Mouse (Mus musculus) stomach, embryonic 16.5 days (tissue): ENCODE results near the gene Alyref2. TPM values are rescaled to one million over a fixed set of nuclear protein-coding genes. Genes with fewer than 3 reads are reported as not detected.
A peak's percentile ranks its signal among the peaks of the same experiment; 100 is the strongest.

Experiments
- ATAC-seq: fragments of 200-750 bp; cut with Nextera tagmentation; 2 replicates; pipeline ENCODE4 v1.8.0; 2017; ENCODE audit warnings: moderate number of reproducible peaks, moderate TSS enrichment; ENCODE audit not compliant: insufficient read depth, low FRiP score
- H3K27ac ChIP-seq: fragments of 300-500 bp; sonication (generic); 2 replicates; pipeline ENCODE4 v1.5.1; 2014; ENCODE audit warnings: low read length
- H3K27me3 ChIP-seq: fragments of 300-500 bp; sonication (generic); 2 replicates; pipeline ENCODE4 v1.6.1; 2014; ENCODE audit warnings: low read length, control low read depth, mixed read lengths; ENCODE audit not compliant: control insufficient read depth, insufficient read depth
- H3K36me3 ChIP-seq: fragments of 300-500 bp; sonication (generic); 2 replicates; pipeline ENCODE4 v1.6.1; 2014; ENCODE audit warnings: low read length; ENCODE audit not compliant: control insufficient read depth, insufficient read depth
- H3K4me1 ChIP-seq: fragments of 300-500 bp; sonication (generic); 2 replicates; pipeline ENCODE4 v1.6.1; 2014; ENCODE audit warnings: low read length, control low read depth, mixed read lengths; ENCODE audit not compliant: control insufficient read depth, insufficient read depth
- H3K4me2 ChIP-seq: fragments of 300-500 bp; sonication (generic); 2 replicates; pipeline ENCODE4 v1.6.1; 2014; ENCODE audit warnings: low read depth, low read length, mixed read lengths
- H3K4me3 ChIP-seq: fragments of 300-500 bp; sonication (generic); replicated peaks from 2 replicates; pipeline ENCODE4 v1.5.1; 2014; ENCODE audit warnings: mild to moderate bottlenecking, low read length
- H3K9ac ChIP-seq: fragments of 300-500 bp; sonication (generic); 2 replicates; pipeline ENCODE4 v1.6.1; 2014; ENCODE audit warnings: low read length
- H3K9me3 ChIP-seq: fragments of 300-500 bp; sonication (generic); replicated peaks from 2 replicates; pipeline ENCODE4 v1.6.1; 2016; ENCODE audit warnings: low read length, control low read depth; ENCODE audit not compliant: control insufficient read depth
- WGBS: fragments of 180-500 bp; shearing (Covaris S2); extraction: QIAGEN DNeasy Blood & Tissue Kit; methylation state at CpG from one replicate; pipeline ENCODE4 v1.1.7; 2014; 5-methylcytosine and 5-hydroxymethylcytosine counted together
- polyA plus RNA-seq: library from polyadenylated mRNA; unstranded; fragments of >200 nt; fragmentation: Nextera tagmentation; extraction: Ambion mirVana; gene quantifications from 2 replicates; pipeline ENCODE4 v1.2.1, GENCODE M21; 2015

The Alyref2 gene
- polyA plus RNA-seq, 1 experiment from 2014 or later, result 15.7 TPM

- Histone ChIP-seq H3K4me1 (no peaks in the 10 kb centered on the region), H3K4me3 (no peak overlapping the region), H3K9me3 (no peaks in the 10 kb centered on the region), H3K9ac (no peak overlapping the region), H3K27ac (no peak overlapping the region), H3K4me2 (no peak overlapping the region), H3K27me3 (no peaks in the 10 kb centered on the region), H3K36me3 (no peaks in the 10 kb centered on the region)
- no peak for ATAC-seq
- 89% methylated on average over 2 of the region's 2 CpGs for WGBS
Measured at GRCm38 (mm10) chr1:171513234-171513633, 10.0 kb downstream of the Alyref2 start.

- H3K4me1 ChIP-seq, result no peaks in the 10 kb centered on the region
- H3K9me3 ChIP-seq, result no peaks in the 10 kb centered on the region
- no peaks in the 10 kb centered on the region for H3K27me3 ChIP-seq
- ATAC-seq, result peak; percentile 66; the same call in 1 of the 2 replicates
- H3K4me3 ChIP-seq, result no peak overlapping the region
- no peak overlapping the region for H3K9ac ChIP-seq
- no peak overlapping the region for H3K27ac ChIP-seq
- WGBS, result 62% methylated on average over 1 of the region's 1 CpGs
- H3K4me2 ChIP-seq, result no peak overlapping the region
- H3K36me3 ChIP-seq, result no peaks in the 10 kb centered on the region
Measured at GRCm38 (mm10) chr1:171513760-171514159, 10.5 kb downstream of the Alyref2 start.

GRCm38 (mm10) chr1:171515039-171515438 is 11.8 kb downstream of the Alyref2 start:
- H3K9ac ChIP-seq, result no peak overlapping the region
- ATAC-seq, result no peak
- WGBS, result 14% methylated on average over 1 of the region's 1 CpGs

GRCm38 (mm10) chr1:171515557-171515956 is 12.3 kb downstream of the Alyref2 start:
- no peak for ATAC-seq
- H3K27ac ChIP-seq, result no peak overlapping the region
- H3K9me3 ChIP-seq, result no peaks in the 10 kb centered on the region
- no peaks in the 10 kb centered on the region for H3K4me1 ChIP-seq
- H3K36me3 ChIP-seq, result no peaks in the 10 kb centered on the region
- H3K27me3 ChIP-seq, result no peaks in the 10 kb centered on the region
- H3K4me2 ChIP-seq, result no peak overlapping the region
- no peak overlapping the region for H3K4me3 ChIP-seq
- WGBS, result 77% methylated on average over 4 of the region's 4 CpGs
- H3K9ac ChIP-seq, result no peak overlapping the region

More at GRCm38 (mm10) chr1:171515039-171515438, 11.8 kb downstream of the Alyref2 start:
- Histone ChIP-seq H3K27ac (no peak overlapping the region), H3K27me3 (no peaks in the 10 kb centered on the region), H3K9me3 (no peaks in the 10 kb centered on the region), H3K4me3 (no peak overlapping the region), H3K36me3 (no peaks in the 10 kb centered on the region), H3K4me2 (no peak overlapping the region), H3K4me1 (no peaks in the 10 kb centered on the region)

GRCm38 (mm10) chr1:171531367-171531766 is 28.1 kb downstream of the Alyref2 start:
- Histone ChIP-seq H3K4me1 (no peaks in the 10 kb centered on the region), H3K9ac (no peak overlapping the region), H3K27ac (no peak overlapping the region), H3K36me3 (no peaks in the 10 kb centered on the region), H3K27me3 (no peaks in the 10 kb centered on the region), H3K4me2 (no peak overlapping the region), H3K4me3 (no peak overlapping the region), H3K9me3 (no peaks in the 10 kb centered on the region)
- no peak for ATAC-seq
- WGBS, result 88% methylated on average over 4 of the region's 4 CpGs

- no peaks in the 10 kb centered on the region for H3K36me3 ChIP-seq
- no peak for ATAC-seq
Measured at GRCm38 (mm10) chr1:171532830-171533229, 29.6 kb downstream of the Alyref2 start.

GRCm38 (mm10) chr1:171534557-171534956 is 31.3 kb downstream of the Alyref2 start:
- H3K27ac ChIP-seq, result no peak overlapping the region
- no peaks in the 10 kb centered on the region for H3K36me3 ChIP-seq
- ATAC-seq, result no peak
- no peaks in the 10 kb centered on the region for H3K4me1 ChIP-seq
- H3K27me3 ChIP-seq, result no peaks in the 10 kb centered on the region
- H3K9ac ChIP-seq, result no peak overlapping the region
- H3K4me3 ChIP-seq, result no peak overlapping the region
- H3K4me2 ChIP-seq, result no peak overlapping the region
- H3K9me3 ChIP-seq, result no peaks in the 10 kb centered on the region

More at GRCm38 (mm10) chr1:171532830-171533229, 29.6 kb downstream of the Alyref2 start:
- Histone ChIP-seq H3K9ac (no peak overlapping the region), H3K27me3 (no peaks in the 10 kb centered on the region), H3K27ac (no peak overlapping the region), H3K4me1 (no peaks in the 10 kb centered on the region), H3K4me2 (no peak overlapping the region), H3K4me3 (no peak overlapping the region), H3K9me3 (no peaks in the 10 kb centered on the region)
- WGBS, result 48% methylated on average over 2 of the region's 2 CpGs

GRCm38 (mm10) chr1:171535194-171535593 is 31.9 kb downstream of the Alyref2 start, which contains the start of gene Itln1:
Itln1 (minus strand) TSS chr1:171535294.
- ATAC-seq, result no peak
- Histone ChIP-seq H3K36me3 (no peaks in the 10 kb centered on the region), H3K27me3 (no peaks in the 10 kb centered on the region), H3K27ac (no peak within 1 kb of the TSS), H3K4me2 (no peak within 1 kb of the TSS), H3K4me3 (no peak within 1 kb of the TSS), H3K9me3 (no peaks in the 10 kb centered on the region), H3K4me1 (no peaks in the 10 kb centered on the region), H3K9ac (no peak within 1 kb of the TSS)
- 81% methylated on average over 1 of the region's 1 CpGs for WGBS

- WGBS, result 69% methylated on average over 1 of the region's 1 CpGs
Measured at GRCm38 (mm10) chr1:171540694-171541093, 37.4 kb downstream of the Alyref2 start.

GRCm38 (mm10) chr1:171551326-171551725 is 48.0 kb downstream of the Alyref2 start:
- H3K9me3 ChIP-seq, result no peaks in the 10 kb centered on the region
- no peak overlapping the region for H3K4me2 ChIP-seq
- 71% methylated on average over 7 of the region's 7 CpGs for WGBS
- H3K9ac ChIP-seq, result no peak overlapping the region
- no peak overlapping the region for H3K27ac ChIP-seq
- no peaks in the 10 kb centered on the region for H3K36me3 ChIP-seq
- ATAC-seq, result no peak
- no peaks in the 10 kb centered on the region for H3K27me3 ChIP-seq
- no peak overlapping the region for H3K4me3 ChIP-seq
- H3K4me1 ChIP-seq, result no peaks in the 10 kb centered on the region

More at GRCm38 (mm10) chr1:171540694-171541093, 37.4 kb downstream of the Alyref2 start:
- Histone ChIP-seq H3K27me3 (no peaks in the 10 kb centered on the region), H3K9me3 (0 out of 2 replicates have a peak, but pooled peaks cover 5% of the 10 kb centered on the region), H3K36me3 (no peaks in the 10 kb centered on the region), H3K4me1 (no peaks in the 10 kb centered on the region), H3K9ac (no peak overlapping the region), H3K27ac (no peak overlapping the region), H3K4me2 (no peak overlapping the region), H3K4me3 (no peak overlapping the region)
- no peak for ATAC-seq
